Mouse (Mus musculus) hindbrain, embryonic 15.5 days (tissue): ENCODE measurements around the gene Lman1l. TPM values are rescaled to one million over a fixed set of nuclear protein-coding genes. Genes with fewer than 3 reads are reported as not detected.

ENCODE experiments used
- ATAC-seq: fragments of 200-750 bp; cut with Nextera tagmentation; 2 replicates; pipeline ENCODE4 v1.8.0; 2017; ENCODE audit warnings: low read depth, moderate number of reproducible peaks, moderate TSS enrichment; ENCODE audit not compliant: low FRiP score
- H3K27ac ChIP-seq: fragments of 300-500 bp; sonication (generic); replicated peaks from 2 replicates; pipeline ENCODE4 v1.5.1; 2015; ENCODE audit warnings: mild to moderate bottlenecking, inconsistent platforms
- H3K27me3 ChIP-seq: fragments of 300-500 bp; sonication (generic); 2 replicates; pipeline ENCODE4 v1.6.1; 2015; ENCODE audit warnings: control low read depth, inconsistent platforms
- H3K36me3 ChIP-seq: fragments of 300-500 bp; sonication (generic); 2 replicates; pipeline ENCODE4 v1.6.1; 2015; ENCODE audit warnings: control low read depth, inconsistent platforms
- H3K4me1 ChIP-seq: fragments of 300-500 bp; sonication (generic); replicated peaks from 2 replicates; pipeline ENCODE4 v1.6.1; 2015; ENCODE audit warnings: control low read depth, inconsistent platforms
- H3K4me2 ChIP-seq: fragments of 300-500 bp; sonication (generic); 2 replicates; pipeline ENCODE4 v1.6.1; 2015; ENCODE audit warnings: moderate library complexity, mild to moderate bottlenecking, inconsistent platforms
- H3K4me3 ChIP-seq: fragments of 300-500 bp; sonication (generic); 2 replicates; pipeline ENCODE4 v1.5.1; 2015; ENCODE audit warnings: mild to moderate bottlenecking, inconsistent platforms
- H3K9ac ChIP-seq: fragments of 300-500 bp; sonication (generic); 2 replicates; pipeline ENCODE4 v1.6.1; 2015; ENCODE audit warnings: inconsistent platforms
- H3K9me3 ChIP-seq: fragments of 300-500 bp; sonication (generic); 2 replicates; pipeline ENCODE4 v1.6.1; 2016; ENCODE audit warnings: control low read depth, inconsistent platforms
- WGBS: fragments of 180-500 bp; shearing (Covaris S2); methylation state at CpG from one replicate; pipeline ENCODE4 v1.1.7; 2015; 5-methylcytosine and 5-hydroxymethylcytosine counted together
- polyA plus RNA-seq: library from polyadenylated mRNA; unstranded; fragments of >200 nt; fragmentation: Nextera tagmentation; extraction: Ambion mirVana; gene quantifications from 2 replicates; pipeline ENCODE4 v1.2.1, GENCODE M21; 2015

The Lman1l gene
- polyA plus RNA-seq, 1 experiment from 2014 or later: not detected

- WGBS: 41% methylated on average over 12 of the region's 12 CpGs
- no peak overlapping the region for H3K9ac ChIP-seq
- peaks cover 18% of the 10 kb centered on the region for H3K4me1 ChIP-seq
- H3K4me3 ChIP-seq: no peak overlapping the region
- H3K4me2 ChIP-seq: no peak overlapping the region
- no peaks in the 10 kb centered on the region for H3K9me3 ChIP-seq
- no peak overlapping the region for H3K27ac ChIP-seq
- H3K36me3 ChIP-seq: peaks cover 21% of the 10 kb centered on the region
- H3K27me3 ChIP-seq: no peaks in the 10 kb centered on the region
- no peak for ATAC-seq
Observed at GRCm38 (mm10) chr9:57593454-57594173, 27.0 kb downstream of the Lman1l start.

DNA sequence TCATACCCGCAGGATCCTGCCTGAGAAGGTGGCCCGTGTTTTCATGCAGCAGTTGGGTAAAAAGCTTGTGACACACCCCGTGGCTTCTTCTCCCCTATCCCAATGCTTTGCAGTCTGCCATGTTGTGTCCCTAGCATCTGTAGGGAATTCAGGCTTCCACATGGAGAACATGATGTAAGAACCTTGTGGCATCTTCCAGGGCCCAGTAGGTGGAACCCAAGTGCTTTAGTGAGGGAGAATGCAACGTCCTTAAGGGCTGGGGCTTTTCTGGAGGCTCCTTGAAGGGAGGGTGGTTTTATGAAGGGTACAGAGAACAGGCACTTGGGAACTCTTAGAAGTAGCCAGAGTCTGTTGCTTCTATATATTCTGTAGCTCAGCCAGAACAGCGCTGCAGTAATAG lies 29.8 kb downstream of the Lman1l start:
- Histone ChIP-seq H3K9ac (no peak overlapping the region), H3K36me3 (peaks cover 26% of the 10 kb centered on the region), H3K27ac (no peak overlapping the region), H3K9me3 (no peaks in the 10 kb centered on the region), H3K4me2 (peak overlapping the region; percentile 87), H3K4me1 (peaks cover 19% of the 10 kb centered on the region), H3K4me3 (no peak overlapping the region), H3K27me3 (no peaks in the 10 kb centered on the region)
- 46% methylated on average over 5 of the region's 5 CpGs for WGBS
- no peak for ATAC-seq

DNA sequence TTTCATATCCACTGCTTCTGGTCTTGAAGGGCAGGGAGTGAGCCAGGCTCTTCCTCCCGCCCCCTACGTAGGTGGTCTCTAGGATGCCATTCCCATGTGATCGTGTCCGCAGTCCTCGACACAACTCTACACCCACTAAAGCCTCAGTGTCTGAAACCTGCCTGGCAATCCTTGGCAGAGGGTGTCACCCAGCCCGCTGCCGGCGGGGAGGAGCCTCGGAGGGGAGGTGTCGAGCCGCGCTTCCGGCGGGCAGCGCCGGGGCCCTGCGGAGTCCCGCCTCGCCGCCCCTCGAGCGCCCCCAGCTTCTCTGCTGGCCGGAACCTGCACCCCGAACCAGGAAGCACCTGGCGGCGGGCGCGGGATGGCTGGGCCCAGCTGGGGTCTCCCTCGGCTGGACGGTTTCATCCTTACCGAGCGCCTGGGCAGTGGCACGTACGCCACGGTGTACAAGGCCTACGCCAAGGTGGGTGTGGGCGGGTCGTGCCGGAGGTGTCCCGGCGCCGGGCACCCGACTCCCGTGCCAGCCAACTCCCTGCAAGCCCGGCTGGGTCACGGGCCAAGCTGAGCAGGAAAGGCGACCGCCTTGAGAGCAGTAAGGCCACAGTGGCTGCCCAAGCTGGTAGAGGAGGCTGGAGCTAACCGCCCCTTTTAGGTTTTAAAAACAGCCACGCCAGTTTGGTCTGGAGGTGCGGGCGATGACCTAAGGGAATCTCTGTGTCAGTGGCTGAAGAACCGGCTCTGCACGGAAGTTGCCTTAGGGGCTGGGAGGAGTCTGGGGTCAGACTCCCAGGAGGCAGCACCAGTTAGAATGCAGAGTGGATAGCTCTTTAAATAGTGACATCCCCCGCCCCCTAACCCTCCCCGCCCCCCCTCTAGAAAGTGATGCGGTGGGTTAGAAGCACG lies 31.1 kb downstream of the Lman1l start, which contains the start of gene Ulk3:
Ulk3 (plus strand) TSS at position 229 of the 903 bp plus-strand sequence.
- H3K9me3 ChIP-seq: no peaks in the 10 kb centered on the region
- WGBS: under 1% methylated on average over 58 of the region's 58 CpGs
- H3K27ac ChIP-seq: peak within 1 kb of the TSS; percentile 81
- ATAC-seq: peak; percentile 83
- H3K9ac ChIP-seq: peak within 1 kb of the TSS; percentile 77
- H3K36me3 ChIP-seq: peaks cover 27% of the 10 kb centered on the region
- H3K4me3 ChIP-seq: peak within 1 kb of the TSS; percentile 60
- H3K27me3 ChIP-seq: no peaks in the 10 kb centered on the region
- H3K4me2 ChIP-seq: peak within 1 kb of the TSS; percentile 87
- peaks cover 19% of the 10 kb centered on the region for H3K4me1 ChIP-seq

- Histone ChIP-seq H3K9me3 (no peaks in the 10 kb centered on the region), H3K27me3 (no peaks in the 10 kb centered on the region), H3K4me2 (no peak overlapping the region), H3K36me3 (peaks cover 34% of the 10 kb centered on the region), H3K4me1 (peaks cover 10% of the 10 kb centered on the region), H3K4me3 (no peak overlapping the region), H3K9ac (no peak overlapping the region), H3K27ac (no peak overlapping the region)
- 84% methylated on average over 3 of the region's 3 CpGs for WGBS
- ATAC-seq: no peak
Observed at GRCm38 (mm10) chr9:57584991-57585390, 35.6 kb downstream of the Lman1l start.

GRCm38 (mm10) chr9:57577144-57577849 lies 43.3 kb downstream of the Lman1l start:
- Histone ChIP-seq H3K9me3 (no peaks in the 10 kb centered on the region), H3K27ac (no peak overlapping the region), H3K36me3 (peaks cover 32% of the 10 kb centered on the region), H3K4me1 (no peaks in the 10 kb centered on the region), H3K4me2 (no peak overlapping the region), H3K9ac (no peak overlapping the region), H3K27me3 (no peaks in the 10 kb centered on the region), H3K4me3 (no peak overlapping the region)
- no peak for ATAC-seq
- WGBS: 92% methylated on average over 6 of the region's 6 CpGs

DNA sequence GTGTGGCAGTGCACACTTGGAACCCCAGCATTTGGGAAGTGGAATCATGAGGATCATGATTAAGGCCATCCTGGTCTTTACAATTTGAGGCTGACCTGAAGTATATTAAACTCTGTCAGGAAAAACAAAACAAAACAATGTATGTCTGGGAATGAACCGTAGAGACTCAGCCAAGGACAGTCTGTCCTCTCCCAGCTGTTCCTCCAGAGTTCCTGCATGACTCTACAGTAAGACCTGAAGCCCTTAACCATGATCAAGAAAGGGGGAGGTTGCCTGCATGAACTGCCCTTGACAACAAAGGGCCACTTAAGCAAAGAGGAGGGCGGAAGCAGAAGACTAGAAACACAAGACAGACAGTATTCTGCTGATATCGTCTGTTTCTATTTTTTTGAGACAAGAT lies 45.0 kb downstream of the Lman1l start:
- H3K4me3 ChIP-seq: no peak overlapping the region
- WGBS: 85% methylated on average over 3 of the region's 3 CpGs
- no peak overlapping the region for H3K4me2 ChIP-seq
- no peaks in the 10 kb centered on the region for H3K4me1 ChIP-seq
- H3K27me3 ChIP-seq: no peaks in the 10 kb centered on the region
- no peak overlapping the region for H3K9ac ChIP-seq
- H3K36me3 ChIP-seq: peaks cover 31% of the 10 kb centered on the region
- ATAC-seq: no peak
- H3K27ac ChIP-seq: no peak overlapping the region
- no peaks in the 10 kb centered on the region for H3K9me3 ChIP-seq

DNA sequence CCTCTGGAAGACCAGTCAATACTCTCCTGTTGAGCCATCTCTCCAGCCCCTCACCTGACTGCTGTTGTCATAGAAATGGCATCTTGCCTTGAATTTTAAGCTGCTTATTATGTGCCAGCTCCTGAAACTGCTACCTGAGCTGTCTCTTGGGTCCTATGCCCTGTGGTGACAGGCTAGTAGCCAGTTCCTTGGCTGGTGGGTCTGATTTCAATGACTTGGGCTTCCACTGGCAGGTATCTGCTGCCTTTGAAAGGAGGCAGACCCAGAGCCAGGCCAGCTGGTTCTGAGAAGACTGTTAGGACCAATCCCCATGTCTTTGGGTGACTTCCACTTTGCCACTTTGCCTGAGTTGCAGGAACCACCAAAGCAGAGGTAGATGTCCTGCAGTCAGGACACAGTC lies 46.2 kb downstream of the Lman1l start:
- ATAC-seq: no peak
- no peaks in the 10 kb centered on the region for H3K27me3 ChIP-seq
- H3K4me2 ChIP-seq: no peak overlapping the region
- no peaks in the 10 kb centered on the region for H3K4me1 ChIP-seq
- no peaks in the 10 kb centered on the region for H3K9me3 ChIP-seq
- no peak overlapping the region for H3K4me3 ChIP-seq
- H3K9ac ChIP-seq: no peak overlapping the region
- H3K36me3 ChIP-seq: peaks cover 29% of the 10 kb centered on the region
- H3K27ac ChIP-seq: no peak overlapping the region

GRCm38 (mm10) chr9:57568500-57568899 lies 52.1 kb downstream of the Lman1l start:
- H3K27me3 ChIP-seq: no peaks in the 10 kb centered on the region
- no peaks in the 10 kb centered on the region for H3K9me3 ChIP-seq
- 95% methylated on average over 6 of the region's 6 CpGs for WGBS
- H3K4me3 ChIP-seq: no peak overlapping the region
- ATAC-seq: no peak
- no peak overlapping the region for H3K4me2 ChIP-seq
- H3K27ac ChIP-seq: no peak overlapping the region
- H3K9ac ChIP-seq: no peak overlapping the region
- H3K36me3 ChIP-seq: peaks cover 25% of the 10 kb centered on the region
- peaks cover 20% of the 10 kb centered on the region for H3K4me1 ChIP-seq

- 69% methylated on average over 8 of the region's 8 CpGs for WGBS
- no peak overlapping the region for H3K27ac ChIP-seq
Observed at GRCm38 (mm10) chr9:57566846-57567245, 53.7 kb downstream of the Lman1l start.

DNA sequence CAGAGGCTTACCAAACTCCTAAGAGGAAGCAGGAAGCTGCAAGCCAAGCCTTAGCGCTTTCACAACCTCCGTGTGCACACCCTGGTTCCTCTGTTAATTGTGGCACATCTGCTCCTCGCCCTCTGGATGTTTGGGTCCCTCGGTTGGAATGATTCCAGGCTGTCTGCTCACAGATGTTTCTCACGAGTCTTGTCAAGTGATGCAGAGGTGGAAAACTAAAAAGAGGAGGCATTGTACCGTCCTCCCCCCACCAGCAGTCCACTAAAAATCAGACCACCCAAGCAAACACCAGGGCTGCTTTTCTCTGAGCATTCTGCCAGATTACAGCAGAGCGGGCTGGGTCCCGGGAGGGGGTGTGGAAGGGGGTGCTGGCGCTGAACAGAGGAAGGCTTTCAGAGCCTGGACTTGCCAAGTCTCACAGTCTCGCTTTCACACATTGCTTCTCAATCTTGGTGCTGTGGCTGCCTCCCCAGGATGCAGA lies 54.8 kb downstream of the Lman1l start:
- H3K4me1 ChIP-seq: peaks cover 41% of the 10 kb centered on the region
- peak overlapping the region; percentile 43 for H3K27ac ChIP-seq
- peaks cover 19% of the 10 kb centered on the region for H3K36me3 ChIP-seq
- WGBS: 46% methylated on average over 10 of the region's 10 CpGs
- peak; percentile 32; the same call in 1 of the 2 replicates for ATAC-seq
- H3K27me3 ChIP-seq: no peaks in the 10 kb centered on the region
- no peaks in the 10 kb centered on the region for H3K9me3 ChIP-seq
- no peak overlapping the region for H3K4me2 ChIP-seq
- H3K4me3 ChIP-seq: no peak overlapping the region
- no peak overlapping the region for H3K9ac ChIP-seq

More at GRCm38 (mm10) chr9:57566846-57567245, 53.7 kb downstream of the Lman1l start:
- Histone ChIP-seq H3K36me3 (peaks cover 25% of the 10 kb centered on the region), H3K9me3 (no peaks in the 10 kb centered on the region), H3K4me2 (no peak overlapping the region), H3K9ac (no peak overlapping the region), H3K27me3 (no peaks in the 10 kb centered on the region), H3K4me3 (no peak overlapping the region), H3K4me1 (peaks cover 34% of the 10 kb centered on the region)
- ATAC-seq: no peak

- peaks cover 16% of the 10 kb centered on the region for H3K36me3 ChIP-seq
- no peak for ATAC-seq
Observed at GRCm38 (mm10) chr9:57564609-57565008, 56.0 kb downstream of the Lman1l start.

More at GRCm38 (mm10) chr9:57564609-57565008, 56.0 kb downstream of the Lman1l start:
- Histone ChIP-seq H3K27me3 (no peaks in the 10 kb centered on the region), H3K27ac (no peak overlapping the region), H3K9ac (no peak overlapping the region), H3K9me3 (no peaks in the 10 kb centered on the region), H3K4me3 (no peak overlapping the region), H3K4me1 (peaks cover 47% of the 10 kb centered on the region), H3K4me2 (no peak overlapping the region)
- WGBS: 91% methylated on average over 6 of the region's 6 CpGs
